Mouse (Mus musculus) liver, postnatal 0 days (tissue): ENCODE measurements around the gene Mbnl2.

Experiments
- CTCF ChIP-seq: sonication (generic); IDR thresholded peaks from 2 replicates; pipeline ENCODE4 v1.5.1; 2016; ENCODE audit warnings: antibody characterized with exemption, low read depth
- EP300 ChIP-seq: IDR thresholded peaks from 2 replicates; pipeline ENCODE4 v1.6.1; 2016; ENCODE audit warnings: antibody characterized with exemption, low read depth, mild to moderate bottlenecking

DNA sequence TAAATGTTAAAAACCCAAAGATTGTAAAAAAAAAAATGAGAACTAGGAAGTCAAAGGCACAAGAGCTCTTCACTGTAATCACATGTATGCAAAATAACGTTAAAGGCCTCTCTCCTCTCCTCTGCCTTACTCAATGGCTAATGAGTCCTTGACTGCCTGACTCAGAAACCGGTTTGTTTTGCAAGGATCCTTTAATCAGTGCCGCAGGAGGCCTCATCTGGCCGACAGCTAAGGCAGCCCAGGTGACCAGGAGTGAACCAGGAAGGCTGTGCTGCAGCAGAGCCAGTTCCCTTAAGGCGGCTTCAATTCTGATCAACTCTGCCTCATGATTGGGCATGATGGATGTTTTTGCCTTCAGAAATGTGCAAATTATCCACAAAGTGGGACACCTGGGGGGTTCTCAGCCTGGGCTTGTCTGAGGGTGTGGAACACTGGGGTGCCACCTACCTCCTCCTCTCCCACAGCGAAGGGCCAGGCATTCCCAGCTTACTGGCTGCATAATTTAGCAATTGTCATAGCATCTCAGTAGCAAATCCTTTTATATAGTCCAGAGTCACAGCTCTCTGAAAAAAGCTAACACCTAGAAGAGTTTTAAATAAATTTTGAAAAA, 43.0 kb downstream of the Mbnl2 start:
- TF ChIP-seq CTCF (no peak), EP300 (no peak)
